Mouse (Mus musculus) neural tube, embryonic 12.5 days (tissue): Measurements from ENCODE around the gene Pgam2. TPM values are rescaled to one million over a fixed set of nuclear protein-coding genes. Genes with fewer than 3 reads are reported as not detected.

Source experiments
- ATAC-seq: fragments of 200-750 bp; cut with Nextera tagmentation; 2 replicates; pipeline ENCODE4 v1.8.0; 2017; ENCODE audit warnings: low read depth, mild to moderate bottlenecking, moderate TSS enrichment, moderate library complexity; ENCODE audit not compliant: low FRiP score
- H3K27ac ChIP-seq: fragments of 300-500 bp; sonication (generic); 2 replicates; pipeline ENCODE4 v1.5.1; 2016
- H3K27me3 ChIP-seq: fragments of 300-500 bp; sonication (generic); replicated peaks from 2 replicates; pipeline ENCODE4 v1.6.1; 2016; ENCODE audit warnings: mild to moderate bottlenecking
- H3K36me3 ChIP-seq: fragments of 300-500 bp; sonication (generic); 2 replicates; pipeline ENCODE4 v1.6.1; 2016; ENCODE audit warnings: mild to moderate bottlenecking
- H3K4me1 ChIP-seq: fragments of 300-500 bp; sonication (generic); 2 replicates; pipeline ENCODE4 v1.6.1; 2016
- H3K4me2 ChIP-seq: fragments of 300-500 bp; sonication (generic); replicated peaks from 2 replicates; pipeline ENCODE4 v1.6.1; 2016; ENCODE audit warnings: mild to moderate bottlenecking
- H3K4me3 ChIP-seq: fragments of 300-500 bp; sonication (generic); 2 replicates; pipeline ENCODE4 v1.5.1; 2016
- H3K9ac ChIP-seq: fragments of 300-500 bp; sonication (generic); 2 replicates; pipeline ENCODE4 v1.6.1; 2016; ENCODE audit warnings: mild to moderate bottlenecking
- H3K9me3 ChIP-seq: fragments of 300-500 bp; sonication (generic); 2 replicates; pipeline ENCODE4 v1.6.1; 2016; ENCODE audit warnings: mild to moderate bottlenecking
- WGBS: fragments of 180-500 bp; shearing (Covaris S2); methylation state at CpG from one replicate; pipeline ENCODE4 v1.1.7; 2016; 5-methylcytosine and 5-hydroxymethylcytosine counted together
- polyA plus RNA-seq: library from polyadenylated mRNA; unstranded; fragments of >200 nt; fragmentation: Nextera tagmentation; extraction: Ambion mirVana; gene quantifications from 2 replicates; pipeline ENCODE4 v1.2.1, GENCODE M21; 2016

The Pgam2 gene
- polyA plus RNA-seq, 1 experiment from 2014 or later: 7.7 TPM

DNA sequence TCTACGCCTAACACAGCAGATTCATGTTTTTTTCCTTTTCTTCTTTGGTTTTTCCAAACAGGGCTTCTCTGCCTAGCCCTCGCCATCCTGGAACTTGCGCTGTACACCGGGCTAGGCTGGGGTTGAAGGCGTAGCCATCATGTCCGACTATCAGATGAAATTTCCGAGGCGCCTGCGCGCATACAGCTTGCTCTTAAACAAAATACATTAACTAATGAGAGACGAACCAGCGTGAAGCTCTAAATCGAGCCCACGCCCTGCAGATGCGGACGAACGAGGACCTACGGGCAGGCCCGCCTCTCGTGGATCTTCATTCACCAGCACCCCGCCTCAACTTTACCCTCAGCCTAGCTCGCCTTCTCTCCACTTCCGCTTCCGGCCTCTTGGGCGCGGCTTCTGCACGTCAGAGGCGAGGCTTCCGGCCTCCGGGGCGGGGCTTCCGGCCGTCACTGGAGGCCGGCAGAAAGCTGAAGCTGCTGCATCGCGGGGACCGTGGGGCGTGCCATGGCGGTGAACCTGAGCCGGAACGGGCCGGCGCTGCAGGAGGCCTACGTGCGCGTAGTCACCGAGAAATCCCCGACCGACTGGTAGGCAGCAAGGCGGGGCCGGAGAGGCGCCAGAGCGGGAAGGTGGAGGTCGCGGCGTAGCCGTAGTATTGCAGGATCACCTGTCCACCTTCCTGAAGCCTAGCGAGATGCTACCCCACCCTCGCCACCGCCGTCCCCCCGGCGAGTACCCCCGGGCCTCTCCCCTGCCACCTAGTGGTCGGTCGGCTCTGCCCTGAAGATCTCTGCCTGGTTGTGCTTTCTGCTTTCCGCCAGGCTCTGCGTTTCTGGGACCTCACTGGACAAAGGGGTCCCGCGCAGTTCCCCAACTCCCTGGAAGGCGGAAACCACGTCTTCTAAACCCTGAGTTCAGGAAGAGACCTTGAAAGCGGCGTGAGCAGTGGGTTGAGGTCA lies 15.2 kb downstream of the Pgam2 start, which contains the start of gene Dbnl:
Gene Dbnl (plus strand): TSS at position 433 of the 959 bp plus-strand sequence.
- peak; percentile 97 for ATAC-seq
- peak within 1 kb of the TSS; percentile 74 for H3K4me2 ChIP-seq
- H3K9ac ChIP-seq: peak within 1 kb of the TSS; percentile 84
- no peaks in the 10 kb centered on the region for H3K27me3 ChIP-seq
- peaks cover 20% of the 10 kb centered on the region for H3K4me1 ChIP-seq
- WGBS: under 1% methylated on average over 74 of the region's 74 CpGs
- H3K27ac ChIP-seq: peak within 1 kb of the TSS; percentile 60
- H3K9me3 ChIP-seq: no peaks in the 10 kb centered on the region
- peak within 1 kb of the TSS; percentile 85 for H3K4me3 ChIP-seq
- H3K36me3 ChIP-seq: peaks cover 17% of the 10 kb centered on the region

- peak overlapping the region; percentile 74 for H3K4me2 ChIP-seq
- H3K4me3 ChIP-seq: peak overlapping the region; percentile 85
- WGBS: 36% methylated on average over 8 of the region's 8 CpGs
- no peak for ATAC-seq
- H3K27me3 ChIP-seq: no peaks in the 10 kb centered on the region
- H3K36me3 ChIP-seq: peaks cover 12% of the 10 kb centered on the region
- peak overlapping the region; percentile 84 for H3K9ac ChIP-seq
- no peaks in the 10 kb centered on the region for H3K9me3 ChIP-seq
- H3K4me1 ChIP-seq: peaks cover 20% of the 10 kb centered on the region
- H3K27ac ChIP-seq: no peak overlapping the region
These were observed 15.9 kb downstream of the Pgam2 start for GRCm38 (mm10) chr11:5787671-5788055.

DNA sequence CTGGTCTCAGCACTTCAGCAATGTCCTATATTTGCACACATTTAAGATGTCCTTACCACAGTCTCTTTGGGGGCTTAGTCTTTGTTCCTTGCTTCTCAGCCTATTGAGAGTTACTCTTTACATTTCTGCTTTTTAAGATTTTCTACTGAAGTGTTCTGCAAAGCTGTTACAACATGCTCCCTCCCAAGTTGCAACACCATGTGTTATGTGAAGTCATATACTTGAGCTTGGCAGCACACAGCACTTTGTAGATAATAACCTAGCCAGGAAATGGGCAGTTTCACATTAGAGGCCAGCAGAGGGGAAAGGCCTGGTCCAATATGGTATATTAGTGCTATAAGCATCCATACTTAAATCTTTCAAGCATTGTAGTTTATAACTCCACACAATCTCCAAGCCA lies 17.8 kb downstream of the Pgam2 start:
- H3K4me1 ChIP-seq: peaks cover 20% of the 10 kb centered on the region
- no peaks in the 10 kb centered on the region for H3K9me3 ChIP-seq
- H3K27me3 ChIP-seq: no peaks in the 10 kb centered on the region
- H3K36me3 ChIP-seq: peaks cover 3% of the 10 kb centered on the region
- no peak overlapping the region for H3K27ac ChIP-seq
- no peak overlapping the region for H3K9ac ChIP-seq
- no peak overlapping the region for H3K4me2 ChIP-seq
- H3K4me3 ChIP-seq: no peak overlapping the region
- no peak for ATAC-seq

DNA sequence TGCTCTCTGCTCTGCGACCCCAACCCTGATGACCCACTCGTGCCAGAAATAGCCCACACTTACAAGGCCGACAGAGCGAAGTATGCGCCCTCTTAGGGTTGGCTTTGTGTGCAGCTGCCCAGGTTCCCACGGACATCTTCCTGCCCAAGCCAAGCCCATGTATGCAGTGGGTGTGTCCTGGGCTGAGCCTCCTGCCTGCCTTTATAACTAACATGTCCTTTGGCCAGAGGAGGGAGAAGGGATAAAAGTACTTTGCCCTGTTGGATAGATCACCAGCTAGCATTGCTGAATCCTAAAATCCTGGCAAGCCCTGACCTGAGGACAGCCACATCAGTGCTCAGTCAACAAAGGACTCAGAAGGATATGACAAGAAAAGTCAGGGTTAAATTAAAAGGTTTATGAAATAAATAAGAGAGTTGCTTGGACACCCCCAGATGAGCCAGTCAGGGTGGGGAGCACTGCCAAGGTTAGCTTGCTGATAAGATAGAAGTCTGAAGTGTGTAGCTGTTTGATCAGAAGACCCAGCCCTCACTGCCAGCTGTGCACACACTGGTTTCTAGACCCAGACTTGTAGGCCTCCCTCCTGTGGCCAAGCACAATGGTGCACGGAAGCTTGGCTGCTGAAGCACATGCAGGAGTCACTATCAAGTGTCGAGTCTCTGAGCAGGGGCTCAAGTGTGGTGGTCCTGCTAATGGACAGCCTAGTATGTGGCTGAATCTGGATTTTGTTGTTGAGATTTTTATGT lies 21.2 kb downstream of the Pgam2 start:
- WGBS: 75% methylated on average over 8 of the region's 8 CpGs
- Histone ChIP-seq H3K4me1 (peaks cover 4% of the 10 kb centered on the region), H3K4me2 (no peak overlapping the region), H3K9ac (no peak overlapping the region), H3K36me3 (peaks cover 7% of the 10 kb centered on the region; the same call in 1 of the 2 replicates), H3K27me3 (no peaks in the 10 kb centered on the region), H3K9me3 (no peaks in the 10 kb centered on the region), H3K4me3 (no peak overlapping the region), H3K27ac (no peak overlapping the region)
- no peak for ATAC-seq

GRCm38 (mm10) chr11:5780035-5780499 lies 23.5 kb downstream of the Pgam2 start:
- no peak for ATAC-seq
- Histone ChIP-seq H3K4me2 (no peak overlapping the region), H3K4me1 (no peaks in the 10 kb centered on the region), H3K9ac (no peak overlapping the region), H3K9me3 (no peaks in the 10 kb centered on the region), H3K27me3 (no peaks in the 10 kb centered on the region), H3K36me3 (peaks cover 7% of the 10 kb centered on the region; the same call in 1 of the 2 replicates), H3K27ac (no peak overlapping the region), H3K4me3 (no peak overlapping the region)
- WGBS: 93% methylated on average over 6 of the region's 6 CpGs

GRCm38 (mm10) chr11:5778481-5778880 lies 25.1 kb downstream of the Pgam2 start:
- WGBS: 75% methylated on average over 2 of the region's 2 CpGs

GRCm38 (mm10) chr11:5766019-5766418 lies 37.5 kb downstream of the Pgam2 start:
- no peak for ATAC-seq
- peaks cover 4% of the 10 kb centered on the region; the same call in 1 of the 2 replicates for H3K4me1 ChIP-seq
- H3K9ac ChIP-seq: no peak overlapping the region
- peaks cover 12% of the 10 kb centered on the region for H3K36me3 ChIP-seq
- WGBS: 91% methylated on average over 6 of the region's 6 CpGs
- H3K27me3 ChIP-seq: no peaks in the 10 kb centered on the region
- H3K4me3 ChIP-seq: no peak overlapping the region
- H3K9me3 ChIP-seq: no peaks in the 10 kb centered on the region
- H3K4me2 ChIP-seq: no peak overlapping the region
- no peak overlapping the region for H3K27ac ChIP-seq

More at GRCm38 (mm10) chr11:5778481-5778880, 25.1 kb downstream of the Pgam2 start:
- Histone ChIP-seq H3K4me3 (no peak overlapping the region), H3K27ac (no peak overlapping the region), H3K36me3 (peaks cover 7% of the 10 kb centered on the region; the same call in 1 of the 2 replicates), H3K4me1 (no peaks in the 10 kb centered on the region), H3K27me3 (no peaks in the 10 kb centered on the region), H3K9ac (no peak overlapping the region), H3K9me3 (no peaks in the 10 kb centered on the region), H3K4me2 (no peak overlapping the region)
- no peak for ATAC-seq

GRCm38 (mm10) chr11:5762633-5762982 lies 40.9 kb downstream of the Pgam2 start:
- Histone ChIP-seq H3K9me3 (no peaks in the 10 kb centered on the region), H3K4me3 (peak overlapping the region; percentile 73), H3K4me1 (peaks cover 11% of the 10 kb centered on the region), H3K9ac (peak overlapping the region; percentile 35; the same call in 1 of the 2 replicates), H3K27me3 (no peaks in the 10 kb centered on the region), H3K36me3 (no peaks in the 10 kb centered on the region), H3K27ac (no peak overlapping the region), H3K4me2 (peak overlapping the region; percentile 79)
- peak; percentile 57; the same call in 1 of the 2 replicates for ATAC-seq
- 20% methylated on average over 6 of the region's 6 CpGs for WGBS

- Histone ChIP-seq H3K9me3 (no peaks in the 10 kb centered on the region), H3K27ac (peak within 1 kb of the TSS; percentile 80; the same call in 1 of the 2 replicates), H3K27me3 (no peaks in the 10 kb centered on the region), H3K4me2 (peak within 1 kb of the TSS; percentile 79), H3K36me3 (no peaks in the 10 kb centered on the region), H3K9ac (peak within 1 kb of the TSS; percentile 89), H3K4me1 (peaks cover 11% of the 10 kb centered on the region), H3K4me3 (peak within 1 kb of the TSS; percentile 73)
- peak; percentile 99 for ATAC-seq
- under 1% methylated on average over 68 of the region's 68 CpGs for WGBS
These were observed 41.5 kb downstream of the Pgam2 start, which contains the start of gene Urgcp for GRCm38 (mm10) chr11:5761820-5762632. TSS of gene Urgcp (minus strand) at chr11:5762376.

GRCm38 (mm10) chr11:5753755-5754154 lies 49.8 kb downstream of the Pgam2 start:
- Histone ChIP-seq H3K9ac (no peak overlapping the region), H3K36me3 (peaks cover 14% of the 10 kb centered on the region; the same call in 1 of the 2 replicates), H3K4me3 (no peak overlapping the region), H3K27ac (no peak overlapping the region), H3K9me3 (peaks cover 5% of the 10 kb centered on the region; the same call in 1 of the 2 replicates), H3K4me2 (no peak overlapping the region), H3K4me1 (no peaks in the 10 kb centered on the region), H3K27me3 (no peaks in the 10 kb centered on the region)
- WGBS: 85% methylated on average over 2 of the region's 2 CpGs
- no peak for ATAC-seq
